Mouse (Mus musculus) neural tube, embryonic 11.5 days (tissue): Measurements from ENCODE around the gene Med20. TPM values are rescaled to one million over a fixed set of nuclear protein-coding genes. Genes with fewer than 3 reads are reported as not detected.
"Not testable (repeated sequence)": the region's sequence is repeated elsewhere in the genome, so short reads cannot be mapped to it uniquely, and the experiment has no call there.

Source experiments
- ATAC-seq: fragments of 200-750 bp; cut with Nextera tagmentation; 2 replicates; pipeline ENCODE4 v1.8.0; 2017; ENCODE audit warnings: moderate number of reproducible peaks, mild to moderate bottlenecking, moderate TSS enrichment, moderate library complexity; ENCODE audit not compliant: insufficient read depth, low FRiP score, low TSS enrichment
- DNase-seq: peaks from one replicate; pipeline ENCODE4 v3.0.0-alpha.2; 2015; ENCODE audit warnings: low spot score
- H3K27ac ChIP-seq: fragments of 300-500 bp; sonication (generic); 2 replicates; pipeline ENCODE4 v1.5.1; 2014; ENCODE audit warnings: low read depth, mild to moderate bottlenecking, low read length
- H3K27me3 ChIP-seq: fragments of 300-500 bp; sonication (generic); 2 replicates; pipeline ENCODE4 v1.6.1; 2014; ENCODE audit warnings: mild to moderate bottlenecking, low read length, mixed read lengths; ENCODE audit not compliant: control insufficient read depth, insufficient read depth
- H3K36me3 ChIP-seq: fragments of 300-500 bp; sonication (generic); 2 replicates; pipeline ENCODE4 v1.6.1; 2014; ENCODE audit warnings: mild to moderate bottlenecking, low read length, moderate library complexity, mixed read lengths; ENCODE audit not compliant: control insufficient read depth, insufficient read depth
- H3K4me1 ChIP-seq: fragments of 300-500 bp; sonication (generic); 2 replicates; pipeline ENCODE4 v1.6.1; 2014; ENCODE audit warnings: low read length, mixed read lengths; ENCODE audit not compliant: control insufficient read depth, insufficient read depth
- H3K4me2 ChIP-seq: fragments of 300-500 bp; sonication (generic); 2 replicates; pipeline ENCODE4 v1.6.1; 2014; ENCODE audit warnings: low read depth, mild to moderate bottlenecking, moderate library complexity
- H3K4me3 ChIP-seq: fragments of 300-500 bp; sonication (generic); 2 replicates; pipeline ENCODE4 v1.5.1; 2014; ENCODE audit warnings: low read depth, low read length
- H3K9ac ChIP-seq: fragments of 300-500 bp; sonication (generic); 2 replicates; pipeline ENCODE4 v1.6.1; 2014; ENCODE audit warnings: mild to moderate bottlenecking, low read length
- H3K9me3 ChIP-seq: fragments of 300-500 bp; sonication (generic); 2 replicates; pipeline ENCODE4 v1.6.1; 2016; ENCODE audit warnings: low read length; ENCODE audit not compliant: control insufficient read depth
- WGBS: fragments of 180-500 bp; shearing (Covaris S2); extraction: QIAGEN DNeasy Blood & Tissue Kit; methylation state at CpG from one replicate; pipeline ENCODE4 v1.1.7; 2014; 5-methylcytosine and 5-hydroxymethylcytosine counted together
- polyA plus RNA-seq: library from polyadenylated mRNA; unstranded; fragments of >200 nt; fragmentation: Nextera tagmentation; extraction: Ambion mirVana; gene quantifications from 2 replicates; pipeline ENCODE4 v1.2.1, GENCODE M21; 2014

Gene Med20
- polyA plus RNA-seq, 1 experiment from 2014 or later: 47.5 TPM

GRCm38 (mm10) chr17:47616119-47616518 is 4.7 kb downstream of the Med20 start:
- Histone ChIP-seq H3K27me3 (no peaks in the 10 kb centered on the region), H3K9me3 (no peaks in the 10 kb centered on the region), H3K27ac (no peak overlapping the region), H3K4me2 (no peak overlapping the region), H3K36me3 (peaks cover 4% of the 10 kb centered on the region), H3K4me3 (no peak overlapping the region), H3K4me1 (peaks cover 6% of the 10 kb centered on the region), H3K9ac (no peak overlapping the region)
- ATAC-seq: no peak
- WGBS: 97% methylated on average over 8 of the region's 8 CpGs
- DNase-seq: no peak

- Histone ChIP-seq H3K9ac (no peak overlapping the region), H3K4me3 (no peak overlapping the region), H3K27ac (no peak overlapping the region), H3K9me3 (no peaks in the 10 kb centered on the region), H3K4me1 (peaks cover 6% of the 10 kb centered on the region), H3K27me3 (no peaks in the 10 kb centered on the region), H3K4me2 (no peak overlapping the region), H3K36me3 (peaks cover 4% of the 10 kb centered on the region)
- no peak for ATAC-seq
- no peak for DNase-seq
- 89% methylated on average over 4 of the region's 4 CpGs for WGBS
Measured at GRCm38 (mm10) chr17:47616652-47617051, 5.3 kb downstream of the Med20 start.

- H3K4me2 ChIP-seq: no peak overlapping the region
- ATAC-seq: no peak
- WGBS: 93% methylated on average over 9 of the region's 9 CpGs
Measured at GRCm38 (mm10) chr17:47617605-47618307, 6.4 kb downstream of the Med20 start.

GRCm38 (mm10) chr17:47618556-47619311 is 7.4 kb downstream of the Med20 start:
- 86% methylated on average over 13 of the region's 13 CpGs for WGBS
- Histone ChIP-seq H3K4me1 (no peaks in the 10 kb centered on the region), H3K4me3 (no peak overlapping the region), H3K36me3 (peaks cover 14% of the 10 kb centered on the region), H3K4me2 (no peak overlapping the region), H3K9me3 (no peaks in the 10 kb centered on the region), H3K27ac (no peak overlapping the region), H3K9ac (no peak overlapping the region), H3K27me3 (no peaks in the 10 kb centered on the region)
- ATAC-seq: no peak
- DNase-seq: no peak

More at GRCm38 (mm10) chr17:47617605-47618307, 6.4 kb downstream of the Med20 start:
- no peaks in the 10 kb centered on the region for H3K9me3 ChIP-seq
- no peaks in the 10 kb centered on the region for H3K27me3 ChIP-seq
- H3K4me3 ChIP-seq: no peak overlapping the region
- H3K9ac ChIP-seq: no peak overlapping the region
- no peak overlapping the region for H3K27ac ChIP-seq
- H3K36me3 ChIP-seq: peaks cover 9% of the 10 kb centered on the region
- peaks cover under 1% of the 10 kb centered on the region; the same call in 1 of the 2 replicates for H3K4me1 ChIP-seq
- DNase-seq: no peak

- Histone ChIP-seq H3K4me3 (no peak overlapping the region), H3K36me3 (peaks cover 14% of the 10 kb centered on the region), H3K4me2 (no peak overlapping the region), H3K27me3 (no peaks in the 10 kb centered on the region), H3K9me3 (no peaks in the 10 kb centered on the region), H3K27ac (no peak overlapping the region), H3K4me1 (no peaks in the 10 kb centered on the region), H3K9ac (no peak overlapping the region)
- no peak for ATAC-seq
- 94% methylated on average over 14 of the region's 14 CpGs for WGBS
- DNase-seq: no peak
Measured at GRCm38 (mm10) chr17:47622912-47623554, 11.7 kb downstream of the Med20 start.

- H3K4me3 ChIP-seq, ATAC-seq, H3K9ac ChIP-seq, H3K4me1 ChIP-seq, DNase-seq, H3K9me3 ChIP-seq, H3K27ac ChIP-seq, H3K4me2 ChIP-seq, H3K27me3 ChIP-seq: not testable (repeated sequence)
- H3K36me3 ChIP-seq: peaks cover 12% of the 10 kb centered on the region
- WGBS: 97% methylated on average over 5 of the region's 5 CpGs
Measured at GRCm38 (mm10) chr17:47624572-47624971, 13.2 kb downstream of the Med20 start.

- Histone ChIP-seq H3K9ac (no peak overlapping the region), H3K27ac (no peak overlapping the region), H3K4me3 (no peak overlapping the region), H3K9me3 (no peaks in the 10 kb centered on the region), H3K4me2 (no peak overlapping the region), H3K36me3 (peaks cover 12% of the 10 kb centered on the region), H3K27me3 (no peaks in the 10 kb centered on the region), H3K4me1 (peaks cover 4% of the 10 kb centered on the region; the same call in 1 of the 2 replicates)
- no peak for DNase-seq
- no peak for ATAC-seq
- 100% methylated on average over 2 of the region's 2 CpGs for WGBS
Measured at GRCm38 (mm10) chr17:47625088-47625487, 13.7 kb downstream of the Med20 start.

- Histone ChIP-seq H3K36me3 (peaks cover 12% of the 10 kb centered on the region), H3K27ac (no peak overlapping the region), H3K4me3 (no peak overlapping the region), H3K27me3 (no peaks in the 10 kb centered on the region), H3K9ac (no peak overlapping the region), H3K4me2 (no peak overlapping the region), H3K4me1 (peaks cover 8% of the 10 kb centered on the region; the same call in 1 of the 2 replicates), H3K9me3 (no peaks in the 10 kb centered on the region)
- ATAC-seq (no peak), DNase-seq (no peak)
- WGBS: 88% methylated on average over 5 of the region's 5 CpGs
Measured at GRCm38 (mm10) chr17:47626031-47626430, 14.6 kb downstream of the Med20 start.
